Mouse (Mus musculus): ENCODE data around the gene Fam78a. TPM values are rescaled to one million over a fixed set of nuclear protein-coding genes. Genes with fewer than 3 reads are reported as not detected.
"Not testable (repeated sequence)": the region's sequence is repeated elsewhere in the genome, so short reads cannot be mapped to it uniquely, and the experiment has no call there.

Fam78a gene
- polyA plus RNA-seq, 1 experiment = 33.1 TPM

DNA sequence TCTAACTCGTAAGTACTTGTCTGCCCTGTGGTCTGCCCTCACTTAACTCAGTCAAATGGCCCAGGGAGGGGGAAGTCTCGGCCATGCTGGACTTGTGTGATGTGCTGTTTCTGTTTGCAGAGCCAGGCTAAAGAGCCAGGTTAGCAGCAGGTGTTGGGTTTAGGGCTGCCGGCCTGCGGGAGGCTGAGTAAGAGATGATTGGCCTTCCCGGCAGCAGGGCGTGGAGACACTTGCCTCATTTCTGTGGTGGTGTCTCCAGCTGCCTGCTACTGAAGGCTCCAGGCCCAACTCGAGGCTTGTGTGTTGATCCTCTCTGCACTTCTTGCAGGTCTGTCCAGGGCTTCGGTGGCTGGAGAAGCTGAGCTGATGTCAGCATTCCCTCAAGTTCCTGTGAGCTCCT lies 32.9 kb downstream of the Fam78a start:
- Histone ChIP-seq H3K27me3 (ENCODE audit: control insufficient read depth, insufficient read depth, low read length) (no peaks in the 10 kb centered on the region), H3K27ac (ENCODE audit: insufficient read depth, low read length) (peak overlapping the region; percentile 38), H3K36me3 (ENCODE audit: control insufficient read depth, insufficient read depth, low read length) (peaks cover 21% of the 10 kb centered on the region), H3K4me1 (ENCODE audit: control insufficient read depth, insufficient read depth, insufficient read length) (peaks cover 6% of the 10 kb centered on the region; the same call in 1 of the 2 replicates), H3K4me3 (ENCODE audit: extremely low read depth, insufficient read depth, insufficient read length) (no peak overlapping the region)
- 77% methylated on average over 8 of the region's 8 CpGs for WGBS
- no peak for TF ChIP-seq POLR2A (IDR thresholded peaks at IDR 0.05; ENCODE audit: low read depth, low read length)
- no peak for DNase-seq (ENCODE audit: low read depth in 1 of 2, low spot score in 2 of 2)

DNA sequence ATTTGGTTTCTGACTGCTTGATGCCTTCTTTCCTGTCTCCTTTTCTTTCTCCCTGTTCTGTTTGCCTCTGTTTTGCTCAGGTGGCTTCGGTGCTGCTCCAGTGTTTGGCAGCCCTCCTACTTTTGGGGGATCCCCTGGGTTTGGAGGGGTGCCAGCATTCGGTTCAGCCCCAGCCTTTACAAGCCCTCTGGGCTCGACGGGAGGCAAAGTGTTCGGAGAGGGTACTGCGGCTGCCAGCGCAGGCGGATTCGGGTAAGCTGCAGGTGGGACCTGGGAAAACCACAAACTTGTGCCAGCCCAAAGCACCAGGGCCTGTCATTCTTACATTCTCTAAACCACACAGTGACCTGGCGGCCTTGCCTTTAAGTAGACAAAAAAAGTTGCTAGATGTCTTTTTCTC lies 37.3 kb downstream of the Fam78a start:
- 29% methylated on average over 10 of the region's 10 CpGs for WGBS
- TF ChIP-seq CTCF (IDR thresholded peaks at IDR 0.05; ENCODE audit: extremely low read depth, insufficient read depth, insufficient read length, insufficient replicate concordance) (no peak), POLR2A (IDR thresholded peaks at IDR 0.05; ENCODE audit: low read depth, low read length) (no peak)
- no peak for DNase-seq (ENCODE audit: low read depth in 1 of 2, low spot score in 2 of 2)
- Histone ChIP-seq H3K36me3 (ENCODE audit: control insufficient read depth, insufficient read depth, low read length) (peaks cover 26% of the 10 kb centered on the region), H3K4me1 (ENCODE audit: control insufficient read depth, insufficient read depth, insufficient read length) (no peaks in the 10 kb centered on the region; the same call in 1 of the 2 replicates), H3K27me3 (ENCODE audit: control insufficient read depth, insufficient read depth, low read length) (no peaks in the 10 kb centered on the region), H3K27ac (ENCODE audit: insufficient read depth, low read length) (peak overlapping the region; percentile 67), H3K4me3 (ENCODE audit: extremely low read depth, insufficient read depth, insufficient read length) (no peak overlapping the region)

DNA sequence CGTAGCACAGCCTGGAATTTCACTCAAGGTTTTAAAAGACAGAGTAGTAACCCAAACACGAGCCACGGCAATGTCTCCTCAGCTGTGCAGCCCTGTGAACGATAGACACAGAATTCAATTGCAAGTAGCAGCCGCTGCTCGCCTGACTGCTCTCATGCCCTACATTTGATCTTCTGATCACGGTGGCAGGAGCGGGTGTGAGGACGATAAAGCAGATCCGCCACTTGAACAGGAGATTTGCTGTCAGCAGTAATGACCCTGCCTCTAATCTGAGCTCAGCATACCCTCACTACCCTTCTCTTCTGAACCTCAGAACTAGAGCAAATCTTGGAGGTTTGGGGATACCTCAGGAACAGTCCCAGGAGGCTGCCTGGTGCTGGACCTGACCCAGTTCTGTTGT lies 38.6 kb downstream of the Fam78a start:
- TF ChIP-seq POLR2A (IDR thresholded peaks at IDR 0.05; ENCODE audit: low read depth, low read length) (no peak), CTCF (IDR thresholded peaks at IDR 0.05; ENCODE audit: extremely low read depth, insufficient read depth, insufficient read length, insufficient replicate concordance) (no peak)
- peak overlapping the region; percentile 36 for H3K27ac ChIP-seq (ENCODE audit: insufficient read depth, low read length)
- no peak for DNase-seq (ENCODE audit: low read depth in 1 of 2, low spot score in 2 of 2)
- 79% methylated on average over 10 of the region's 10 CpGs for WGBS
- H3K36me3 ChIP-seq (ENCODE audit: control insufficient read depth, insufficient read depth, low read length) = peaks cover 22% of the 10 kb centered on the region
- no peak overlapping the region for H3K4me3 ChIP-seq (ENCODE audit: extremely low read depth, insufficient read depth, insufficient read length)
- H3K27me3 ChIP-seq (ENCODE audit: control insufficient read depth, insufficient read depth, low read length) = no peaks in the 10 kb centered on the region
- no peaks in the 10 kb centered on the region; the same call in 1 of the 2 replicates for H3K4me1 ChIP-seq (ENCODE audit: control insufficient read depth, insufficient read depth, insufficient read length)

DNA sequence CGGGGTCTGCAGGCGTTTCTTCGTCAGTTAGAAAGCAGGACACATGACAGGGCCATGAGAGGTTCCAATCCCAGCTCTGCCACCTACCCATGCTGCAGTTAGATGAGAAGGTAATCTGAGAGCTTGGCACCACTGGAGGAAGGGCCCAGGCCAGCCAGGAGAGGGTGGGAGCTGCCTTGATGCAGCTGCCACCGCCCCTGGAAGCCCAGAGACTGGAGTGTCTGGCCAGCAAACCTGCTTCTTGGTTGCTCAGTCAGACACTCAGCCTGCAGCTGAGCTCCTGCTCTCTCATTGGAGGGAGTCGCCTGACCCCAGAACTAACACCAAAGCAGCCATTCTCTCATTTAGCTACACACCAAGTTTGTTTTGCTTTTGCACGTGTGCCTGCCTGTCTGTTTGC lies 39.3 kb downstream of the Fam78a start:
- no peaks in the 10 kb centered on the region; the same call in 1 of the 2 replicates for H3K4me1 ChIP-seq (ENCODE audit: control insufficient read depth, insufficient read depth, insufficient read length)
- 84% methylated on average over 6 of the region's 6 CpGs for WGBS
- DNase-seq (ENCODE audit: low read depth in 1 of 2, low spot score in 2 of 2) = no peak
- no peaks in the 10 kb centered on the region for H3K27me3 ChIP-seq (ENCODE audit: control insufficient read depth, insufficient read depth, low read length)
- no peak for TF ChIP-seq CTCF (IDR thresholded peaks at IDR 0.05; ENCODE audit: extremely low read depth, insufficient read depth, insufficient read length, insufficient replicate concordance)
- no peak for TF ChIP-seq POLR2A (IDR thresholded peaks at IDR 0.05; ENCODE audit: low read depth, low read length)
- H3K36me3 ChIP-seq (ENCODE audit: control insufficient read depth, insufficient read depth, low read length) = peaks cover 19% of the 10 kb centered on the region
- H3K27ac ChIP-seq (ENCODE audit: insufficient read depth, low read length) = peak overlapping the region; percentile 65
- H3K4me3 ChIP-seq (ENCODE audit: extremely low read depth, insufficient read depth, insufficient read length) = no peak overlapping the region

DNA sequence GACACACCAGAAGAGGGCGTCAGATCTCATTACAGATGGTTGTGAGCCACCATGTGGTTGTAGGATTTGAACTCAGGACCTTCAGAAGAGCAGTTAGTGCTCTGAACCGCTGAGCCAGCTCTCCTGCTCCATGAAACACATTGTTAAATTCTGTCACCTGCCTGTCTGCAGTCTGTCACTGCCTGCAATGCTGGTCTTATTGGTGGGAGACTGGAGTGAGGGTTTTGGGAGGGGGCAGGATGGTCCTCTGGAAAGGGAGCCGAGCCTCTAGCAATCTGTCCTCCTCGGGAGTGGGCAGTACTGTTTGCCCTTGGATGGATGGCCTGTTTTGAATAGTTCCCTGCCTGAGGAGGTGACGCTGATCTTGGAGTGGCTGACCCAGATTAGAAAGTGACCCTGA lies 40.8 kb downstream of the Fam78a start:
- Histone ChIP-seq H3K27ac (ENCODE audit: insufficient read depth, low read length) (peak overlapping the region; percentile 42; the same call in 1 of the 2 replicates), H3K4me1 (ENCODE audit: control insufficient read depth, insufficient read depth, insufficient read length) (no peaks in the 10 kb centered on the region; the same call in 1 of the 2 replicates), H3K4me3 (ENCODE audit: extremely low read depth, insufficient read depth, insufficient read length) (no peak overlapping the region), H3K36me3 (ENCODE audit: control insufficient read depth, insufficient read depth, low read length) (peaks cover 17% of the 10 kb centered on the region), H3K27me3 (ENCODE audit: control insufficient read depth, insufficient read depth, low read length) (no peaks in the 10 kb centered on the region)
- WGBS = 87% methylated on average over 5 of the region's 5 CpGs
- no peak for DNase-seq (ENCODE audit: low read depth in 1 of 2, low spot score in 2 of 2)
- TF ChIP-seq POLR2A (IDR thresholded peaks at IDR 0.05; ENCODE audit: low read depth, low read length) (no peak), CTCF (IDR thresholded peaks at IDR 0.05; ENCODE audit: extremely low read depth, insufficient read depth, insufficient read length, insufficient replicate concordance) (no peak)

DNA sequence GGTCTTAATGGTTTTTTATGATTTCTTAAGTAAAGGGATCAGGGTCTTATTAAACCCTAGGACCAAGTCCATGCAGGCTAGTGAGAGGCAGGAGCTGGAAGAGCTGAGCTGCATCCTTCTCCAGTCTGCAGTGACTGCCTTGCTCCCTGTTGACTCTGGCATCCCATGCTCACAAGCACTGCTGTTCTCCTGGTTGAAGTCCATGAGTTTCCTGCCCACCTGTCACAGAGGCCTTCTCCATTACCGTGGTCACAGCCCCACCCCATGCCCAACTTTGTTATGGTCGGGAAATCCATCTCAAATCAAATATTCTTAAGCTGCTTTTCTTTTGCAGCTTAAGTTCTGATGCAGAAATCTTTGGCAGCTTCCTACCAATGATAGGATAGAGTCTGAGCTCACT lies 43.6 kb downstream of the Fam78a start:
- DNase-seq (ENCODE audit: low read depth in 1 of 2, low spot score in 2 of 2) = no peak
- no peaks in the 10 kb centered on the region for H3K27me3 ChIP-seq (ENCODE audit: control insufficient read depth, insufficient read depth, low read length)
- H3K27ac ChIP-seq (ENCODE audit: insufficient read depth, low read length) = no peak overlapping the region
- H3K4me3 ChIP-seq (ENCODE audit: extremely low read depth, insufficient read depth, insufficient read length) = no peak overlapping the region
- peaks cover 2% of the 10 kb centered on the region; the same call in 1 of the 2 replicates for H3K4me1 ChIP-seq (ENCODE audit: control insufficient read depth, insufficient read depth, insufficient read length)
- H3K36me3 ChIP-seq (ENCODE audit: control insufficient read depth, insufficient read depth, low read length) = peaks cover 17% of the 10 kb centered on the region
- WGBS = 83% methylated on average over 2 of the region's 2 CpGs
- TF ChIP-seq CTCF (IDR thresholded peaks at IDR 0.05; ENCODE audit: extremely low read depth, insufficient read depth, insufficient read length, insufficient replicate concordance) (no peak), POLR2A (IDR thresholded peaks at IDR 0.05; ENCODE audit: low read depth, low read length) (no peak)

DNA sequence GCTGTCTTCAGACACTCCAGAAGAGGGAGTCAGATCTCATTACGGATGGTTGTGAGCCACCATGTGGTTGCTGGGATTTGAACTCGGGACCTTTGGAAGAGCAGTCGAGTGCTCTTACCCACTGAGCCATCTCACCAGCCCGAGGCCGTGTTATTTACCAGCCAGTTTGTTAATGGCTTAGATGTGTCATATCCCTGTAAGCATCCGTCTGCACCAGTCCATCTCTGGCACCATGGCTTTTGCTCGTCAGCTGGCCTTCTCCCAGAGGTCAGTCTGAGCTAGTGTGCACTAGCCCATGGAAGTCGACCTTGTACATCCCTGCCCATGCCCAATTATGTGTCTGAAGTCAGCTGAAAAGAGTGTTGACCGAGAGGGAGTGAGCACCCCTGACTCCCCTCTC lies 44.0 kb downstream of the Fam78a start:
- peaks cover 17% of the 10 kb centered on the region for H3K36me3 ChIP-seq (ENCODE audit: control insufficient read depth, insufficient read depth, low read length)
- WGBS = 95% methylated on average over 9 of the region's 9 CpGs

More for the DNA sequence above, 44.0 kb downstream of the Fam78a start:
- not testable (repeated sequence) for H3K4me1 ChIP-seq (ENCODE audit: control insufficient read depth, insufficient read depth, insufficient read length); H3K27ac ChIP-seq (ENCODE audit: insufficient read depth, low read length); H3K27me3 ChIP-seq (ENCODE audit: control insufficient read depth, insufficient read depth, low read length); DNase-seq (ENCODE audit: low read depth in 1 of 2, low spot score in 2 of 2); H3K4me3 ChIP-seq (ENCODE audit: extremely low read depth, insufficient read depth, insufficient read length)

All from spleen, adult 2 months (tissue).